Mouse (Mus musculus): Measurements from ENCODE around the gene Tet3.
A peak's percentile ranks its signal among the peaks of the same experiment; 100 is the strongest.

The Tet3 gene

GRCm38 (mm10) chr6:83478217-83478616 lies 19.3 kb upstream of the Tet3 start:
- no peak for DNase-seq

- DNase-seq: no peak
Observed at GRCm38 (mm10) chr6:83475431-83475830, 16.5 kb upstream of the Tet3 start.

DNA sequence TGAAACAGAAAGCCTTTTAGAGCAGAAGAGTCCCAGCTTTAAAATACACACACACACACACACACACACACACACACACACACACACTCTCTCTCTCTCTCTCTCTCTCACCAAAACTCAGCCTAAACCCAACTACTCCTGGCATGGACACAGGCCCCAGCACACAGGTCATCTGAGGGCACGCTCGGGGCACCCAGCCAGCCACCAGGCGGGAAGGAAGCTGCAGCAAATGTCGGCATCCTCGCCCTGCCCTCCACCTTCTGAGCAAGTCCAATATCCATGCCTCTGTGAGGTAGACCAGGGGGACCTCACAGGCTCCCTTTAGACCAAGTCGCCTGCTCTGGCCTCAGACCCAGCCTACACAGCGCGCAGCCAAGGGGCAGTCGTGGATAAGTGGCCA lies 14.4 kb upstream of the Tet3 start:
- no peak for DNase-seq

- DNase-seq: no peak
Observed at GRCm38 (mm10) chr6:83471739-83472138, 12.9 kb upstream of the Tet3 start.

DNA sequence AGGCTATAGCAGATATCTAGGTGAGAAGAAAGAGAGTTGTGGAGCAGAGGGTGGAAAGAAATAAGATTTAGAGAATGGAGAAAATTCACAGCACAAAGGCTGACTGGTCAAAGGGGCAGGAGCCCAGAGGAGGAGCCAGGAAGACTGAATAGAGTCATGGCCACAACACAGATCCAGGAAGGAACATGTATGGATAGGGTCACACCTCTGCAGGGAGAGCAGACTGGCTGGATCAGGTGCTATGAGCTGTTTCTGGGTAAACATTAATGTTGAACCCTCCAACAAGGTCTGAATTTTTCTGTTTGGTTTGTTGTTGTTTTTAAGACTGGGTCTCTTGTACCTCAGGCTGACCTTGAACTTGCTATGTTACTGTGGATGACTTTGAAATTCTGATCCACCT lies 5.1 kb upstream of the Tet3 start:
- no peak for DNase-seq

DNA sequence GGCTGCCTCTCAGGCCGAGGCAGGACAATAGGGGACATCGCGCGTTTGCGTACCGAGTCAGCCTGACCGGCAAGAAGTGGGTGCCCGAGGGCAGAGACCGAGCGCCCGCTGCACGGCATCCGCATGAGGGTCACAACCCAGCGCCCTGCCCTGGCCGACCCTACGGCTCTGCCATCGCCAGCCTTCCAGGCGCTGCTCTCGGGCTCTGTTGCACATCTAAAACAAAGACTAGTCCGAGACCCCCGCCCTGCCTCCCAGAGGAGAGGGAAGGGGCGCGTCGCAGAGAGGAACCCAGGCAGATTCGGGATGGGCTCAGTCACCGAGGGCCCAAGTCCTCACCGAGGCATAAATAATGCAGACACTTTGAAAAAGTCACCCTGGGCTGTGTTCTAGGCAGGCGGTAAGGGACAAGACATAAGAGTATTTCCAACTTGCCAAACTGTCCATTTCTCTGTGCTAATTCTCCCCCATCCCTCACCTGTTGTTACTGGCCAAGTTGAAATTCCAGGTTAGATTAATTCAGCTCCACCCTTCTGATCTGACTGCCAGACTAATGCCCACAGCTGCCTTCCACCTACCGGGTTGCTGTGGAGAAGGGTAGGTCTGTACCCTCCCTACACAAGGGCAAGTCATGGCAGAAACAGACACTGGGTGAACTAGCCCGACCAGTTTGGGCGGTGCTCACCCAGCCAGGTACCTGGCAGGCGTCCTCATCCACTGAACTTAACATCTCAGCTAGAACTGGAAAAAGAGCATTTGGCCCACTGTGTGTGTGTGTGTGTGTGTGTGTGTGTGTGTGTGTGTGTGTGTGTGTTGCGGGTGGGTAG lies 1.7 kb downstream of the Tet3 start:
- DNase-seq: no peak

- peak; percentile 83 to 86 for DNase-seq
Observed at GRCm38 (mm10) chr6:83456131-83456983, 2.5 kb downstream of the Tet3 start.

GRCm38 (mm10) chr6:83455328-83456130 lies 3.4 kb downstream of the Tet3 start:
- DNase-seq: peak; percentile 52 to 56

DNA sequence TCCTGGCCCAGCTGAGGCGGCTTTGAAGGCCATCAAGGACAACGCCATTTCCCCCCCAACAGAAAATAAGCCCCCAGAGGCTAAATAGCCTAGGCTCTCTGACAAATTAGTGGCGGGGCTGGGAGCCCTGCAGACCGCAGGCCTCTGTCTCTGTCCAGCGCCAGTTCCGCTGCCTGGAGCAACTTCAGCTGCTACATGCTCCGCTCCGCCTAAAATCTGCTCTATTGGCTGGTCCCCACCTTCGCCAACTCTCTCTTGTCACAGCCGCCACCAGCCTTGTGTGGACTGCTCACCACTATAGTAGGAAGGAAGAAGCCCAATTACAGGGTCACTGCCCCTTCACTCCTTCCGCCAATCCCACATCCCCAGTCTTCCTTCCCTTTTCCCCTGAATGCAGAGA lies 5.2 kb downstream of the Tet3 start:
- DNase-seq: no peak

- no peak for DNase-seq
Observed at GRCm38 (mm10) chr6:83450451-83451303, 8.2 kb downstream of the Tet3 start.

DNA sequence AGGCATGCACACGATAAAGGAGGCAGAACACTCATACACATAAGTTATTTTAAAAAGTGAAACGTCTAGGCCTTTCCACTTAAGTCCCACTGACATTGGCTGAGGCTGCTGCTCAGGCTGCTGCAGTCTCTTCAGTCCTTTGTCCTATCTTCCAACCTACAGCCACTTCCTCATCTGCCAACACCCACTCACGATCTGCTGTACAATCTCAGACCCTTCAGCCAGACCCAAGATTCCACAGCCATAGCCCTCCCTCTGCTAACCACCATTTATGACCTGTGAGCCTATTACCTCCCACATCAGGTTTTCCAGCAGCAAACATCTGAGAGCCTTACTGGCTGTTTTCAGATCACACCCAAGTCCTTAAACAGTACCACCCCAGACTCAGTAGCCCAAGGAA lies 9.4 kb downstream of the Tet3 start:
- no peak for DNase-seq

DNA sequence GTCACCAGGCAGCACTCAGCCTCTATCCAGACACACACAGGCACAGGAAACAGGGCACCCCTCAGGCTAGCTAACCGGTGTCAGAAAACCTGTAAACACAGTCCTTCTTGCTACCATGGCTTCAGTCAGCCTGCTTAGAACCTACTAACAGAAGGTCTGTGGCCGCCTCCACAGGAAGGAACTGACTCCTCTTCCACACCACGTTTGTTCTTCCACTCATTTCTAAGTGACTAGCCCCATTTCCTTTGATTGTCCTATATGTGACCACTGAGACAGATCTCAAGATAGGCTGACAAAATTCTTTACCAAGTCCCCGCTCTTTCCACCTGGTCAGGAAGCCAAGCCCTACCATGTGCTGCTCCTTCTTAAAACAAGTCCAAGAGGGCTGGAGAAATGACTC lies 10.0 kb downstream of the Tet3 start:
- DNase-seq: no peak

- no peak for DNase-seq
Observed at GRCm38 (mm10) chr6:83447031-83447430, 11.9 kb downstream of the Tet3 start.

DNA sequence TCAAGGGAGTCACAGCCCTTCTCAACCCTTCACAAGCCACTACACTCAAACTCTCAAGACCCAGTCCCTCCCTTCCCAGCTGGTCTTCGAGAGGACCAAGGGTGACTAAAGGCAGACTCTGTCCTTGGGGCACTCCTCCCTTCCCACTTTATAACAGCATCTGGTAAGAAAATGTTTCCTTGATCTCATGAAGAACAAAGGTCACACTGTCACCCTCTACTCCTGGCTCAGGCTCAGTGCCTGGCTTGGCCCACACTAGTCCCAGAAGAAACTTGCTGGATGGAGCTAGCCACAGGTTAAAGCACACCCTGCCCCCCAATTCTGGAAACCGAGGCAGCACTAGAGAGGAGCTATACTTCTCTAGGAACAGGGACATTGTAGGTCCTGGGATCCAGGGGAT lies 13.1 kb downstream of the Tet3 start:
- no peak for DNase-seq

- DNase-seq: no peak
Observed at GRCm38 (mm10) chr6:83443441-83444340, 15.2 kb downstream of the Tet3 start.

DNA sequence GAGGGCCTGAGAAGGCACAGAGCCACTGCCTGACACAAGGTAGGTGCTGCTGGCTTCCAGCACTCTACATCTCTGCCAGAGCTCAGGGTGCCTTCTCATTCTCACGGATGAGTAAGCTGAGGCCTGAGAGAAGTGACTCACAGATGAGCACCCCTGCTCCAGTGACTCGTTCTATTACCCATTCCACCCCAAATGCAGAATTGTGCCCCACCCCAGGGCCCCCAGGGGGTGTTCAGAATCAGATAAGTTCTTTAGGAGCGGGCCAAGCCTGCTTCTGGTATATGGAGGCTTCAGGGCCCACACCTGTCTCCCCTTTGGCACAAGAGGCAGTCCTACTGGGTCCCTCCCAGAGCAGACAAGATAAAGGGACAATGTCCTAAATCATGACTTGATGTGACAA lies 16.2 kb downstream of the Tet3 start:
- DNase-seq: peak in 1 of 2 experiments; percentile 26

GRCm38 (mm10) chr6:83441259-83442061 lies 17.4 kb downstream of the Tet3 start:
- DNase-seq: peak; percentile 56 to 65

GRCm38 (mm10) chr6:83440510-83441258 lies 18.2 kb downstream of the Tet3 start:
- no peak for DNase-seq

DNA sequence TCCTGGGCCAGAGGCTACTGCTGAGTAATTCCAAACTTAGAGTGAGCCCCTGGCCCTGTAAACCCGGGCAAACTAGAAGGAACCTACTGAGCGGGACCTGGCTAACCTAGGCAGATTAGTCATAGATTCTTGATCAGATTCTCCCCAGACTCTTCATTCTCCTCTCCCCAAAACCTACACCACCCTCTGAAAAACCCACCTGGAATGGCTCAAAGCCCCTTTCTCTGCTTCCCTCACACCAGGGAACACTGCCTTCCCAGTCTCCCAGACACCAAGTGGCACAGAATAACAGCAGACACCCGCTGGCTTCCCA lies 18.7 kb downstream of the Tet3 start:
- no peak for DNase-seq

GRCm38 (mm10) chr6:83439781-83440180 lies 19.1 kb downstream of the Tet3 start:
- no peak for DNase-seq

Measured in B cell, adult 2 months (primary cell).